In the genomic region with DNA sequence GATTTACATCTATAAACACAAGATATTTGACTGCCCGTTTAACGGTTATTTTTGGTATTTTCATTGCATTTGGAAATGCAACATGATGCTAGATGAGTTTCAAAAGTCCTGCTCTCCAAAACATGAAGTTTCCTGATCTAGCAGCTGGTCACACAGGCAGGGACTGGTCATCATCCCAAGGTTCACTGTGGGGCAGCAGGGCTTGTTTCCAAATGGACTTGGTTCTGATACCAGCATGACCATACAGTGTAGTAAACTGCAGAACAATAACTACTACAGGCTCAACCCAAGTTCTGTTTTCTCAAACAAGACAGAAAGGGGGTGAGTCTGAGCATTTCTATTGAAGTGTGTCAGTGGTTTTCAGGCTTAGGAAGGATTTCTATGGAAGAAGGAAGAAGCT, we compare ENCODE assay signal across 19 mouse cellular contexts.
DNase-seq lines count a peak whose midpoint lies in the region; ATAC-seq lines count a peak whose summit lies in the region.
"Had no signal": no experiment of that assay in that cellular context is flagged by ENCODE, and none has a peak within 500 bp of the region (broad histone marks: within the 10 kb centered on the region; RNA-seq: fewer than 3 reads in every experiment).

No protein-coding gene starts in this region.

- no peak overlapping the region for H3K27ac ChIP-seq in kidney, embryonic 15.5 days
- H3K27ac ChIP-seq: embryonic facial prominence, embryonic 10.5 days; forebrain, embryonic 13.5 days; hindbrain, embryonic 12.5 days had no signal

- no peaks in the 10 kb centered on the region for H3K4me1 ChIP-seq in kidney, embryonic 15.5 days
- H3K4me1 ChIP-seq: embryonic facial prominence, embryonic 10.5 days; forebrain, embryonic 13.5 days; hindbrain, embryonic 12.5 days had no signal

- H3K27me3 ChIP-seq in kidney, embryonic 15.5 days: no peaks in the 10 kb centered on the region
- H3K27me3 ChIP-seq: CH12.LX; forebrain, embryonic 13.5 days; heart, embryonic 12.5 days; hindbrain, embryonic 12.5 days; Patski had no signal

- H3K36me3 ChIP-seq in kidney, embryonic 15.5 days: no peaks in the 10 kb centered on the region
- H3K36me3 ChIP-seq: heart, embryonic 12.5 days; hindbrain, embryonic 12.5 days had no signal

- WGBS in kidney, embryonic 15.5 days: 88% methylated on average over 2 of the region's 2 CpGs

- H3K4me2 ChIP-seq in kidney, embryonic 15.5 days: no peak overlapping the region
- H3K4me2 ChIP-seq: forebrain, embryonic 13.5 days; heart, embryonic 12.5 days; hindbrain, embryonic 12.5 days had no signal

- no peaks in the 10 kb centered on the region for H3K9me3 ChIP-seq in kidney, embryonic 15.5 days (replicated peaks)
- H3K9me3 ChIP-seq: embryonic facial prominence, embryonic 10.5 days; forebrain, embryonic 13.5 days; heart, embryonic 12.5 days; hindbrain, embryonic 12.5 days had no signal

- DNase-seq in kidney, adult 11 months: peak; percentile 33
- no peak for DNase-seq in kidney, adult 18-20 months
- DNase-seq in kidney, postnatal 36 days: peak; percentile 35 to 52
- peak; percentile 16 to 36 for DNase-seq in cerebellum, postnatal 10 days
- DNase-seq in ovary, postnatal 14 days (ENCODE audit: low spot score): no peak
- DNase-seq: adrenal gland, postnatal 14 days; forebrain, postnatal 0 days; gastrocnemius, postnatal 14 days; heart, postnatal 4 days had no signal

- H3K4me3 ChIP-seq in kidney, embryonic 15.5 days (replicated peaks): no peak overlapping the region
- H3K4me3 ChIP-seq: embryonic facial prominence, embryonic 10.5 days; forebrain, embryonic 13.5 days; heart, embryonic 12.5 days; hindbrain, embryonic 12.5 days had no signal

- H3K9ac ChIP-seq in kidney, embryonic 15.5 days: no peak overlapping the region
- H3K9ac ChIP-seq: forebrain, embryonic 13.5 days; forebrain, postnatal 0 days; heart, embryonic 12.5 days; hindbrain, embryonic 12.5 days had no signal

- no peak for ATAC-seq in kidney, embryonic 15.5 days (replicated peaks; ENCODE audit: low FRiP score)
- ATAC-seq: activated CD4-positive, CD25-positive, alpha-beta regulatory T cell, adult 4 months; forebrain, embryonic 13.5 days; forebrain, postnatal 0 days; hindbrain, embryonic 16.5 days; inflammation-experienced regulatory T-cells, adult 6 months; Patski had no signal

Comparison
In these comparisons a context has a peak if more than half of its experiments do, and no peak if none do; other contexts are left out.
1. DNase-seq: peak in kidney, adult 11 months (single experiment), kidney, postnatal 36 days (2 of 2) and cerebellum, postnatal 10 days (2 of 2); none in kidney, adult 18-20 months (single experiment) and ovary, postnatal 14 days (single experiment).